Mouse (Mus musculus) midbrain, embryonic 10.5 days (tissue): Measurements from ENCODE around the gene Map2k6. TPM values are rescaled to one million over a fixed set of nuclear protein-coding genes. Genes with fewer than 3 reads are reported as not detected.

ENCODE experiments used
- DNase-seq: peaks from one replicate; pipeline ENCODE4 v3.0.0-alpha.2; 2017; ENCODE audit warnings: low spot score
- H3K27ac ChIP-seq: fragments of 300-500 bp; sonication (generic); replicated peaks from 2 replicates; pipeline ENCODE4 v1.5.1; 2016; ENCODE audit warnings: mild to moderate bottlenecking
- H3K27me3 ChIP-seq: fragments of 300-500 bp; sonication (generic); 2 replicates; pipeline ENCODE4 v1.6.1; 2016; ENCODE audit warnings: low read depth, mild to moderate bottlenecking; ENCODE audit not compliant: poor library complexity, severe bottlenecking
- H3K36me3 ChIP-seq: fragments of 300-500 bp; sonication (generic); 2 replicates; pipeline ENCODE4 v1.6.1; 2016; ENCODE audit warnings: mild to moderate bottlenecking, moderate library complexity
- H3K4me1 ChIP-seq: fragments of 300-500 bp; sonication (generic); 2 replicates; pipeline ENCODE4 v1.6.1; 2016
- H3K4me3 ChIP-seq: fragments of 300-500 bp; sonication (generic); 2 replicates; pipeline ENCODE4 v1.5.1; 2016; ENCODE audit warnings: mild to moderate bottlenecking, moderate library complexity
- H3K9me3 ChIP-seq: fragments of 300-500 bp; sonication (generic); replicated peaks from 2 replicates; pipeline ENCODE4 v1.6.1; 2016; ENCODE audit warnings: mild to moderate bottlenecking
- WGBS: fragments of 180-500 bp; shearing (Covaris S2); methylation state at CpG from one replicate; pipeline ENCODE4 v1.1.7; 2016; 5-methylcytosine and 5-hydroxymethylcytosine counted together
- polyA plus RNA-seq: library from polyadenylated mRNA; unstranded; fragments of >200 nt; fragmentation: Nextera tagmentation; extraction: Ambion mirVana; gene quantifications from 2 replicates; pipeline ENCODE4 v1.2.1, GENCODE M21; 2016

Map2k6 gene
- polyA plus RNA-seq, 1 experiment from 2014 or later: 35.8 TPM

GRCm38 (mm10) chr11:110439354-110439753 lies 40.4 kb downstream of the Map2k6 start:
- 70% methylated on average over 7 of the region's 7 CpGs for WGBS
- Histone ChIP-seq H3K27me3 (no peaks in the 10 kb centered on the region), H3K27ac (no peak overlapping the region), H3K9me3 (peaks cover 4% of the 10 kb centered on the region; the same call in 1 of the 2 replicates), H3K4me1 (peaks cover 28% of the 10 kb centered on the region), H3K4me3 (no peak overlapping the region), H3K36me3 (peaks cover 34% of the 10 kb centered on the region)
- DNase-seq: no peak

- peaks cover 4% of the 10 kb centered on the region; the same call in 1 of the 2 replicates for H3K9me3 ChIP-seq
- H3K36me3 ChIP-seq: peaks cover 18% of the 10 kb centered on the region
- H3K27me3 ChIP-seq: peaks cover 15% of the 10 kb centered on the region; the same call in 1 of the 2 replicates
- H3K27ac ChIP-seq: no peak overlapping the region
- 90% methylated on average over 6 of the region's 6 CpGs for WGBS
- no peak overlapping the region for H3K4me3 ChIP-seq
- peaks cover 30% of the 10 kb centered on the region for H3K4me1 ChIP-seq
- DNase-seq: no peak
Observed at GRCm38 (mm10) chr11:110444576-110444975, 45.7 kb downstream of the Map2k6 start.

GRCm38 (mm10) chr11:110448131-110448725 lies 49.3 kb downstream of the Map2k6 start:
- WGBS: 4% methylated on average over 7 of the region's 7 CpGs
- H3K27ac ChIP-seq: peak overlapping the region; percentile 69
- H3K4me1 ChIP-seq: peaks cover 44% of the 10 kb centered on the region
- peaks cover 15% of the 10 kb centered on the region; the same call in 1 of the 2 replicates for H3K27me3 ChIP-seq
- peak; percentile 44 for DNase-seq
- peak overlapping the region; percentile 46 for H3K4me3 ChIP-seq
- no peaks in the 10 kb centered on the region for H3K9me3 ChIP-seq
- H3K36me3 ChIP-seq: peaks cover under 1% of the 10 kb centered on the region; the same call in 1 of the 2 replicates

GRCm38 (mm10) chr11:110448726-110449161 lies 49.8 kb downstream of the Map2k6 start:
- Histone ChIP-seq H3K27ac (peak overlapping the region; percentile 69), H3K27me3 (peaks cover 15% of the 10 kb centered on the region; the same call in 1 of the 2 replicates), H3K4me3 (peak overlapping the region; percentile 46), H3K4me1 (peaks cover 44% of the 10 kb centered on the region), H3K9me3 (no peaks in the 10 kb centered on the region), H3K36me3 (peaks cover 5% of the 10 kb centered on the region; the same call in 1 of the 2 replicates)
- 2% methylated on average over 12 of the region's 12 CpGs for WGBS
- DNase-seq: peak; percentile 33

- Histone ChIP-seq H3K27ac (peak overlapping the region; percentile 69), H3K9me3 (no peaks in the 10 kb centered on the region), H3K36me3 (peaks cover 5% of the 10 kb centered on the region; the same call in 1 of the 2 replicates), H3K4me1 (peaks cover 44% of the 10 kb centered on the region), H3K4me3 (peak overlapping the region; percentile 46), H3K27me3 (peaks cover 15% of the 10 kb centered on the region; the same call in 1 of the 2 replicates)
- 4% methylated on average over 11 of the region's 11 CpGs for WGBS
- DNase-seq: no peak
Observed at GRCm38 (mm10) chr11:110449183-110449582, 50.3 kb downstream of the Map2k6 start.

- Histone ChIP-seq H3K4me3 (no peak overlapping the region), H3K4me1 (peaks cover 44% of the 10 kb centered on the region), H3K36me3 (peaks cover 5% of the 10 kb centered on the region; the same call in 1 of the 2 replicates), H3K27me3 (peaks cover 15% of the 10 kb centered on the region; the same call in 1 of the 2 replicates), H3K27ac (no peak overlapping the region), H3K9me3 (no peaks in the 10 kb centered on the region)
- WGBS: 84% methylated on average over 15 of the region's 15 CpGs
- DNase-seq: no peak
Observed at GRCm38 (mm10) chr11:110450091-110450757, 51.3 kb downstream of the Map2k6 start.

GRCm38 (mm10) chr11:110450758-110451121 lies 51.8 kb downstream of the Map2k6 start:
- WGBS: 93% methylated on average over 4 of the region's 4 CpGs
- no peaks in the 10 kb centered on the region for H3K9me3 ChIP-seq
- peaks cover 46% of the 10 kb centered on the region for H3K4me1 ChIP-seq
- DNase-seq: no peak
- H3K27me3 ChIP-seq: peaks cover 15% of the 10 kb centered on the region; the same call in 1 of the 2 replicates
- no peak overlapping the region for H3K4me3 ChIP-seq
- H3K27ac ChIP-seq: no peak overlapping the region
- peaks cover 7% of the 10 kb centered on the region; the same call in 1 of the 2 replicates for H3K36me3 ChIP-seq

GRCm38 (mm10) chr11:110451590-110451989 lies 52.7 kb downstream of the Map2k6 start:
- Histone ChIP-seq H3K36me3 (peaks cover 8% of the 10 kb centered on the region; the same call in 1 of the 2 replicates), H3K4me3 (no peak overlapping the region), H3K27me3 (peaks cover 7% of the 10 kb centered on the region; the same call in 1 of the 2 replicates), H3K9me3 (no peaks in the 10 kb centered on the region), H3K27ac (no peak overlapping the region), H3K4me1 (peaks cover 50% of the 10 kb centered on the region)
- no peak for DNase-seq
- 88% methylated on average over 7 of the region's 7 CpGs for WGBS

GRCm38 (mm10) chr11:110453445-110454154 lies 54.7 kb downstream of the Map2k6 start:
- Histone ChIP-seq H3K9me3 (no peaks in the 10 kb centered on the region), H3K4me3 (no peak overlapping the region)
- 93% methylated on average over 5 of the region's 5 CpGs for WGBS

GRCm38 (mm10) chr11:110457441-110457912 lies 58.6 kb downstream of the Map2k6 start:
- H3K4me3 ChIP-seq: no peak overlapping the region
- H3K4me1 ChIP-seq: peaks cover 42% of the 10 kb centered on the region
- H3K27me3 ChIP-seq: no peaks in the 10 kb centered on the region
- DNase-seq: no peak
- no peaks in the 10 kb centered on the region for H3K9me3 ChIP-seq
- 79% methylated on average over 7 of the region's 7 CpGs for WGBS
- H3K36me3 ChIP-seq: peaks cover 8% of the 10 kb centered on the region; the same call in 1 of the 2 replicates
- H3K27ac ChIP-seq: no peak overlapping the region

More at GRCm38 (mm10) chr11:110453445-110454154, 54.7 kb downstream of the Map2k6 start:
- Histone ChIP-seq H3K4me1 (peaks cover 40% of the 10 kb centered on the region), H3K27ac (no peak overlapping the region), H3K27me3 (no peaks in the 10 kb centered on the region), H3K36me3 (peaks cover 8% of the 10 kb centered on the region; the same call in 1 of the 2 replicates)
- no peak for DNase-seq

- no peaks in the 10 kb centered on the region for H3K9me3 ChIP-seq
- H3K36me3 ChIP-seq: 0 out of 2 replicates have a peak, but pooled peaks cover 3% of the 10 kb centered on the region
- no peak overlapping the region for H3K4me3 ChIP-seq
- 43% methylated on average over 2 of the region's 2 CpGs for WGBS
- DNase-seq: no peak
- H3K4me1 ChIP-seq: peaks cover 59% of the 10 kb centered on the region
- H3K27ac ChIP-seq: no peak overlapping the region
- H3K27me3 ChIP-seq: no peaks in the 10 kb centered on the region
Observed at GRCm38 (mm10) chr11:110460480-110460879, 61.6 kb downstream of the Map2k6 start.

GRCm38 (mm10) chr11:110461560-110462331 lies 62.8 kb downstream of the Map2k6 start:
- Histone ChIP-seq H3K4me3 (no peak overlapping the region), H3K27ac (no peak overlapping the region), H3K4me1 (peaks cover 52% of the 10 kb centered on the region), H3K27me3 (no peaks in the 10 kb centered on the region), H3K9me3 (no peaks in the 10 kb centered on the region), H3K36me3 (no peaks in the 10 kb centered on the region)
- WGBS: 94% methylated on average over 17 of the region's 17 CpGs
- no peak for DNase-seq
